Mouse (Mus musculus) cerebellum, adult 2 months (tissue): ENCODE measurements around the gene Ihh.

Experiments used
- CTCF ChIP-seq: fragments of 200-500 bp; IDR thresholded peaks from 2 replicates; pipeline ENCODE4 v1.5.1; 2011; ENCODE audit warnings: low read depth, mild to moderate bottlenecking, control low read depth, low read length, moderate library complexity, borderline replicate concordance; ENCODE audit not compliant: insufficient read depth
- POLR2A ChIP-seq: fragments of 200-500 bp; IDR thresholded peaks from 2 replicates; pipeline ENCODE4 v1.6.1; 2011; ENCODE audit warnings: low read length, control low read depth, borderline replicate concordance; ENCODE audit not compliant: insufficient read depth

GRCm38 (mm10) chr1:74947986-74948670 is 3.3 kb downstream of the Ihh start:
- TF ChIP-seq CTCF (no peak), POLR2A (no peak)
